Mouse (Mus musculus): Measurements from ENCODE around the gene Tmub2. TPM values are rescaled to one million over a fixed set of nuclear protein-coding genes. Genes with fewer than 3 reads are reported as not detected.

Gene Tmub2
- total RNA-seq, 1 experiment from 2014 or later: 51.1 TPM

Other genes with a start within 250 kb of the Tmub2 start
- gene Cd300lg, start 243.4 kb upstream of the Tmub2 start, total RNA-seq (2017): 0.58 and 2.0 TPM in 2 replicates
- not detected in 2 replicates for gene Mpp2, start 196.4 kb upstream of the Tmub2 start, total RNA-seq (2017)
- gene Ppy, start 183.6 kb upstream of the Tmub2 start, total RNA-seq (2017): not detected in 2 replicates
- not detected in 2 replicates for gene Pyy, start 177.1 kb upstream of the Tmub2 start, total RNA-seq (2017)
- gene Nags, start 139.4 kb upstream of the Tmub2 start, total RNA-seq (2017): not detected in 2 replicates
- 7.2 and 13.6 TPM in 2 replicates for gene Tmem101, start 128.5 kb upstream of the Tmub2 start, total RNA-seq (2017)
- gene Lsm12, start 99.6 kb upstream of the Tmub2 start, total RNA-seq (2017): 46.8 and 56.2 TPM in 2 replicates
- 14.7 and 16.5 TPM in 2 replicates for gene G6pc3, start 95.3 kb upstream of the Tmub2 start, total RNA-seq (2017)
- 62.9 and 64.1 TPM in 2 replicates for gene Hdac5, start 54.8 kb upstream of the Tmub2 start, total RNA-seq (2017)
- gene BC030867, start 36.0 kb upstream of the Tmub2 start, total RNA-seq (2017): not detected in 2 replicates
- not detected in 2 replicates for gene Asb16, start 16.2 kb upstream of the Tmub2 start, total RNA-seq (2017)
- 36.7 and 44.5 TPM in 2 replicates for gene Atxn7l3, start 11.7 kb downstream of the Tmub2 start, total RNA-seq (2017)
- gene Ubtf, start 34.8 kb downstream of the Tmub2 start, total RNA-seq (2017): 169 and 195 TPM in 2 replicates
- gene Slc4a1, start 81.3 kb downstream of the Tmub2 start, total RNA-seq (2017): 12.0 and 14.8 TPM in 2 replicates
- gene Rundc3a, start 108.5 kb downstream of the Tmub2 start, total RNA-seq (2017): 0.74 and 1.0 TPM in 2 replicates
- 31.0 and 36.2 TPM in 2 replicates for gene Slc25a39, start 123.0 kb downstream of the Tmub2 start, total RNA-seq (2017)
- gene Grn, start 145.4 kb downstream of the Tmub2 start, total RNA-seq (2017): 44.9 and 45.2 TPM in 2 replicates
- not detected in 2 replicates for gene Fam171a2, start 162.8 kb downstream of the Tmub2 start, total RNA-seq (2017)
- gene Itga2b, start 185.2 kb downstream of the Tmub2 start, total RNA-seq (2017): 37.8 and 42.2 TPM in 2 replicates

Data from neutrophil, adult 5-6 weeks (primary cell).